Mouse (Mus musculus): ENCODE data around the gene Scamp3.

Scamp3 gene

DNA sequence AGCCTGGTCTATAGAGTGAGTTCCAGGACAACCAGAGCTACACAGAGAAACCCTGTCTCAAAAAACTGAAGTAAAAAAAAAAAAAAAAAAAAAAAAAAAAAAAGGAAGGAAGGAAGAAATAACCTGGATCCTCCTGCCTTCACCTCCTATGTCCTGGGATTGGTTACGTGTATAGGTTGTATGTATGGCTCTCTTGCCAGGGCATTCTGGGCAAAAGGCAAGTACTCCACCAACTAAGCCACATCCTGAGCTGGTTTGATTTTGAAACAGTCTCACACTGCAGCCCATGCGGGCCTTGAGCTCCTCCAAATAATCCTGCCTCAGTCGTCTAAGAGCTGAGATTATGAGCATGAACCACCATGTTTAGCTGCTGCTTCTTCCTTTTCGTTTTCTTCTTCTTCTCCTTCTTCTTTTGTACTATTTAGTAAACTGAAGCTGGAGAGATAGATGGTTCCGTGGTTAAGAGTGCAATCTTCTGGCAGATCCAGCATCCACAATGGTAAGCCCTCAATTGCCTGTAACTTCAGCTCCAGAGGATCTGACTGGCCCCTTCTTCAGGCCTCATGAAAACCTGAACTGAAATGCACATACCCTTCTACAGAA lies 13.5 kb upstream of the Scamp3 start:
- DNase-seq = no peak

DNA sequence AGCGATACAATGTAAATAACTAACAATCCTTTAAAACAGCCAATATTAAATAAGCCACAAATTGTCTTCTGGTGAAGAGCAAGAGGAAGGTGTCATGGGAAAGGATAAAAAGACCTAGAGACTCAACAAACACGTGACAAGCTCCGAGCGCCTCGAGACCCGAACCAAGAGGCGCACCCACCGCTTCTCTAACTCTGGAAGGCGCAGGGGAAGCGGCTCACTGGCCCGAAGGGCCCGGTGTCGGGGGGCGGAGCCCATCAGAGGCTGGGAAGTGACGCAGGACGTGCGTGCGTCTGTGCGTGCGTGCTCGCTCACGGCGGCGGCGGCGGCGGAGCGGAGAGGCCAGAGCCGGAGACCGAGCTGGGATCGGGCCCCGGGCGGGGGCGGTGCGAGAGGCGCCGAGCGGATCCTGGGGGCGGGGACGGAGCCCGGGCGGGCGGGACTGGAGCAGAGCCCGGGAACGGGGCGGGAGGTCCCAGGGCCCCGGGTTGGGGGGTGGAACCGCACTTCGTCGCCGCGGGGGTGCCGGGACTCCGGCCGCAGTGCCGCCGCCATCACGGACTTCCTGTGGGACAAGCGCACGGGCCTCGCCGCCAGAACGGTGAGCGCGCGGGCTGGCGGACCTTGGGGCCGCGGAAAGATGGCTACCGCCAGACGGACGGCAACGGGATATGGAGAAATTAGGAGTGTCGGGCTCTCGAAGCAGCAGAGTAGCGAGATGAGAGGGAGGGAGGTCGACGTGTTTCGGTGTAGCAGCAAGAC lies 12.6 kb upstream of the Scamp3 start, which contains the start of gene Clk2:
Clk2 (plus strand) TSS at position 290 of the 762 bp plus-strand sequence.
- peak; percentile 95 to 97 for DNase-seq

DNA sequence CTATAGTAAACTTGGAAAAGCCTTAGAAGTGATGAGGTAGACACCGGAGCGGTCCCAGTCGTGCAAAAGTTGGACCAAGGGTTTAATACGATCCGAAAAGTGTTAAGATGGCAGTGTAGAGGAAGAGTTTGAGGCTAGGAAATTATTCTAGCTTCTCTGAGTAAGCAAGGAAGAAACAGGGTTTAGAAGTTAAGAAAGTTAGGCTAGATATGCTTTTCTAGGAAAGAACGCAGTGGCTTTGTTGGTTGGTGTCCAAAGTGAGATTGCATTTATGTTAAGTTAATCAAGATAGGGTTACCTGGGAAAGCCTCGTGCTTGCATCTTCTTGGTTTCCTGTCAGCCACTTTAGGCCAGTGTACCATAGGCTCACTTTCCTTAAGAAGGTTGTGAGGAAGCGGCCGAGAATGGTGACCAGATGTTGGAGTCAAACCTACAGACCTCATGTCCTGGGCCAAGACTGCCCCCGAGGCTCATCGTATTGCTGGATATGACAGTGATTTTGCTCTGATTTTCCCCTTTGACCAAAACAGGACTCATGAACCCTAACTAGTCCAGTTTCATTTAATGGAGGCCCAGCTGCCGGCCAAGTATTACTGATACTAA lies 11.9 kb upstream of the Scamp3 start:
- DNase-seq = no peak

DNA sequence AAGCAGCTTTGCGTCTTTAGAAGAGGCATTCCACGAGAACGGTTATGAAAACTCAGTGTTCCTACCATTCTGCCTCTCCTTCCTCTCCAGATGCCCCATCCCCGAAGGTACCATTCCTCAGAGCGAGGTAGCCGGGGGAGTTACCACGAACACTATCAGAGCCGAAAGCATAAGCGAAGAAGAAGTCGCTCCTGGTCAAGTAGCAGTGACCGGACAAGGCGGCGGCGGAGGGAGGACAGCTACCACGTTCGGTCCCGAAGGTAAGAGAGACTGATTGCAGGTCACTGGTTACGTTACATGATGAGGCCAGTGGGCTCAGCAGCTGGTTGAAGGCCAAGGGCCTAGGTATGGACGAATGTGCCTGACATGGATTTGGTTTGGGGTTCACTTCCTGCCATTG lies 10.3 kb upstream of the Scamp3 start:
- no peak for DNase-seq

DNA sequence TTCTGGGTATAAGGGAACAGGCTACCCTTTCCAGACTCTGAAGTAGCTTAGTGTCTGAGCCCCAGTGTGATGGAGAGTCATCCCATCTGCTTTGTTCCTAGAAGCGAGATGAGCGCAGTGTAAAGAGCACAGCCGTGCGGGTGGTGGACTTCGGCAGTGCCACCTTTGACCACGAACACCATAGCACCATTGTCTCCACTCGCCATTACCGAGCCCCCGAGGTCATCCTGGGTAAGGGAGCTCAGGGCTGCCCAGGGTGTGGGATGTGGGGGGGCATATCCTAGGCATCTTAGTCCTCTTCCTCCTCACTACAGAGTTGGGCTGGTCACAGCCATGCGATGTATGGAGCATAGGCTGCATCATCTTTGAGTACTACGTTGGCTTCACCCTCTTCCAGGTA lies 2.4 kb upstream of the Scamp3 start:
- DNase-seq = no peak

DNA sequence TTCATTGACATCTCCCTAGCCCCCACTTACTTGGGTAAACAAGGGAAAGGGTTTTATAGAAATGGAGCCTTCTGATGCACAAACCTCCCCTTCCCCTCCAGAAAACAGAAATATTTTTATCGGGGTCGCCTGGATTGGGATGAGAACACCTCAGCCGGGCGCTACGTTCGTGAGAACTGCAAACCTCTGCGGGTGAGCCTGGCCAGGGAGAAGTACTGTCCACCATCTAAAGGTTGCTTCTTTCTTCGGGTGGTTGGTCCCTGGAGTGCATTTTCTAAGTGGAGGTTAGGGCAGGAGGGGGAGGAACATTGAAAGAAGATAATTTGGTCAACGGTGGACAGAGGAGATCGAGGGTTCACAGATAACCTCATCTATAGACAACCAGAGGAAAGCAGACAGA lies 1.7 kb upstream of the Scamp3 start:
- DNase-seq = no peak

DNA sequence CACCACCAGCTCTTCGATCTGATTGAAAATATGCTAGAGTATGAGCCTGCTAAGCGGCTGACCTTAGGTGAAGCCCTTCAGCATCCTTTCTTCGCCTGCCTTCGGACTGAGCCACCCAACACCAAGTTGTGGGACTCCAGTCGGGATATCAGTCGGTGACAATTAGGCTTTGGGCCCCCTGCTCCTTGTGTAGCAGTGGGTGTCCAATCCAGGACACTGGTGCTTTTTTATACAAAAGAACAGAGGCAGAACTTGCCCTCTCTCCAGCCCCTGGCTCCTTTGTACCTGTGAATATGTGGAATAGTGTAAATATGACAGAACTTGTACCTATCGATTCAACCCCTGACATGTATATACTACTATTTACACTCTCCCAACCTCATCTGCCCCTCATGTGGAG lies 852 bp upstream of the Scamp3 start:
- no peak for DNase-seq

DNA sequence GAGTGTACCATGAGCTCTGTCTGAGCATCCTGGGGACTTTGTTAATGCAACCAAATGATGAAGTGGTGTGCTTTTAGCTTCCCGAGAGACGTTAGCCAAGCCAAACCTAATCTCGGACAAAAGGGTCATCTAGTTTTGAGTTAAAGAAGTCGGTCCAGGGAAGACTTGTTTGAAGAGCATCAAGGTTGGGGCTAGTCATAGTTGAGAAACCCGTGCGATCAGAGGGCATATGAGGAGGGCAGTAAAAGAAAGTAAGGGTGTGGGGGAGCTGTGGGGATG lies 773 bp downstream of the Scamp3 start:
- DNase-seq = no peak

DNA sequence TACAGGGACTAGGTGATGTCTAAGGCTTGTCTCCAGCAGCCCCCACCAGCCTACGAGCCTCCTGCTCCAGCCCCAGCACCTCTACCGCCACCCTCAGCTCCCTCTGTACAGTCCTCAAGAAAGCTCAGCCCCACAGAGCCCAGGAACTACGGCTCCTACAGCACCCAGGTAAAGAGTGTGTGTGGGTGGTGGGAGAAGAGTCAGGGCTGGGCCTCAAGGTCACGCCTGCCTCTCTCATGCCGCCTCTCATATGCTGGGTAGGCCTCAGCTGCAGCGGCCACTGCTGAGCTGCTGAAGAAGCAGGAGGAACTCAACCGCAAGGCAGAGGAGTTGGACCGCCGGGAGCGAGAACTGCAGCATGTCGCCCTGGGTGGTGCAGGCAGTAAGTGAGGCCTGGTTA lies 1.8 kb downstream of the Scamp3 start:
- no peak for DNase-seq

DNA sequence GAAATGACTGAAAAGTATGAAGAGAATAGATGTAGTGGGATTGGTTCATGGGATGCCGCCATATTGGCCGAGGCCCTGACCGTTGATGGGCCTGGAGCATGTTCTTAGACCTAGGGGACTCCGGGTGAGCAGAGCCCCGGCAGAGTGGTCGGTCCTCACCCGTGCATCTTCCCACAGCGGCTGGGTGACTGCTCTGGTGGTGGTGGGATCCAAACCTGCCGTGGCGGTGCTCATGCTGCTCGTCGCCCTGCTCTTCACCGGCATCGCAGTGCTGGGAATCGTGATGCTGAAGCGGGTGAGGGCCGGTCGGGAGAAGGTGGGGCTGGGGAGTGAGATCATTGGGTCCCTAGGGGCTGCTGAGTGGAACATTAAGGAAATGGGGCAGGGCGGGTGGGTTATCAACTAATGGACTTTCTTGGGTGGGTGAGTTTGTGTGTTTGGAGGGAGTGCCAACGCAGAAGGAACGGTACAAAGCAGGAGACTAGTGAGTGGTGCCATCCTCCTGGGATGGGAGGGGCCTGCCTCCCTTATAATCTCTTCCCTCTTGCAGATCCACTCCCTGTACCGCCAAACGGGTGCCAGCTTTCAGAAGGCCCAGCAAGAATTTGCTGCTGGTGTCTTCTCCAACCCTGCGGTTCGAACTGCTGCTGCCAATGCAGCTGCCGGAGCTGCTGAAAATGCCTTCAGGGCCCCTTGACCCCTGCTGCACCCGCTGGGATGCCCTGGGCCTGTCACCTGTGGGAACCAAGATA lies 4.7 kb downstream of the Scamp3 start:
- peak in 1 of 2 experiments; percentile 27 for DNase-seq

DNA sequence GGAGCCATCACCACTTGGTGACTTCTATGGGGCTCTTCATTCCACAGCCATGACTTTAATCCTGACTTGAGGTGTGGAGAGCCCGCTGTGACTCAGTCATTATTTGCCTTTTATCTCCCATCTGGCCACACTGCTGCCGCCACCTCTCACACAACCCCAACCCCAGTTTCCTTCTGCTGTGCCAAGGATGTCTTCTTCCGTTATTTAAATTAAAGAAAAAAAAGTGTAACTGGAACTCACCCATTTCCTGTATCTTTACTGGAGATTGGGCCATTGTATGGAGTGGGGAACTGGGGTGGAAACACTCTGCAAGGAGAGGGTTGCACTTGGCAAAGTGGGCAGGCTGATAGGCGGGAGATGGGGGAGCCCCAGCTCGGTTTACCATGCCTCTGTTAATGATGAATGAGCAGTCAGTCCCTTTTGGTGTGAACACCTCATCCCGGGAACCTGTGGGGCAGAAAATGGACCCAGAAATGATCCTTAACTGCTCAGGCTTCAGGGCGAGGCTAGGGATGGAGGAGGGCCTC lies 5.3 kb downstream of the Scamp3 start:
- no peak for DNase-seq

DNA sequence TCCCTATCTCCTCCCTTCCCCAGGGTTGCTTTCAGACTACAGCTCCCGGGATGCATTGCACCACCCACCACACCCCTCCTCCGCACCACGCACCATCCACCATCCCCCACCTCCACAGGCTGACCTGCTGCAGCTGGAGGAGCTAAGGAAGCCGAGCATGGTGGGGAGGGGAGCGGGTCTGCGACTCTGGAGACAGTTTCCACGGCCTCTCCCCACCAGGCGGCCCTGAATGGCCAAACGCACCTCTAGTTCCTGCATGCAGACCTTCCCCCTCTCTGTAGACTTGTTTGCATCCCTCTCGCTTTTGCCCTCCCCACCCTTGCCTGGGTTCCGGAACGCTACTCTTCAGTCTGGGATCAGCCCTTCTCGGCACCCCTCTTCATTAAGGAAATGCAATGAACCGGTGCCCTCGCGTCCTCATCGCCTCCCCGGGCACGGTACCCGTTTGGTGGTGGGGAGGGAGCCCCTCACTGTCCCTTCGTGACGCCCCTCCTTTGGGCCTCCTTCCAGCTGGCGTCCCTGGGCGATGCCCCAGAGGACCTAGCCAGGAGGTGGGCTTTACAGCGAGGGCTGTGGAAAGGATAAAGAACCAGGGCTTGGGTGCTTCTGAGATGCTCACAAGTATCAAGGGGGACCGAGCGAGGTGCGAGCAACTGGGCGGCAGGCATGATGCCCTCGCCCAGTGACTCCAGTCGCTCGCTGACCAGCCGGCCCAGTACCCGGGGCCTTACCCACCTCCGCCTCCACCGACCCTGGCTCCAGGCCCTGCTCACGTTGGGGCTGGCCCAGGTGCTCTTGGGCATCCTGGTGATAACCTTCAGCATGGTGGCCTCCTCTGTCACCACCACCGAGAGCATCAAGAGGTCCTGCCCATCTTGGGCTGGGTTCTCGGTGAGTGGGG lies 6.0 kb downstream of the Scamp3 start, which contains the start of gene Fam189b:
Fam189b (plus strand) TSS at position 86 of the 901 bp plus-strand sequence.
- DNase-seq = peak; percentile 93 to 96

DNA sequence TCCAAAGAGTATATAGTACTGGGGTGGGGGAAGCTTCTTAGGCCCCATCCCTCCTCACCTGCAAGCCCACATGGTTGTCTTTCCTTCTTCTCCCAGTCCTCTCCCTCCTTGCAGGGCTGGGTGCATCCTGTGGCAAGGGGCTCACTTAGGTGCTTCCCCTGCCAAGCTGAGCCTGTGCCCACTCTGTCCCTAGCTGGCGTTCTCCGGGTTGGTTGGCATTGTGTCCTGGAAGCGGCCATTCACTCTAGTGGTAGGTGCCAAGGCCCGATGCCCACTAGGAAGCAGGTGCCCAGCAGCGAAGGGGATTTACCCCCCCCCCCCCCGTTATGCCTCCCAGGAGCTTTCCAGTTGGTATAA lies 6.7 kb downstream of the Scamp3 start:
- peak; percentile 82 for DNase-seq

DNA sequence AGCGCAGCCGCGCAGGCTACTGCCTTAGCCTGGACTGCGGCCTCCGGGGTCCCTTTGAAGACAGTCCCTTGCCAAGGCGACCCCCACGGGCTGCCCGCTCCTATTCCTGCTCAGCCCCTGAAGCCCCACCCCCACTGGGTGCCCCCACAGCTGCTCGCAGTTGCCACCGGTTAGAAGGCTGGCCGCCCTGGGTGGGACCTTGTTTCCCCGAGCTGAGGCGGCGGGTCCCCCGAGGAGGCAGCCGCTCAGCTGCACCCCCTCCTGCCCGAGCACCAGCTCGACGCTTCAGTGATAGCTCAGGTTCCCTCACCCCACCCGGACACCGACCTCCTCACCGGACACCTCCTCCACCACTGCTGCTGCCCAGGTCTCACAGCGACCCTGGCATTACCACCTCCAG lies 9.9 kb downstream of the Scamp3 start:
- DNase-seq = no peak

DNA sequence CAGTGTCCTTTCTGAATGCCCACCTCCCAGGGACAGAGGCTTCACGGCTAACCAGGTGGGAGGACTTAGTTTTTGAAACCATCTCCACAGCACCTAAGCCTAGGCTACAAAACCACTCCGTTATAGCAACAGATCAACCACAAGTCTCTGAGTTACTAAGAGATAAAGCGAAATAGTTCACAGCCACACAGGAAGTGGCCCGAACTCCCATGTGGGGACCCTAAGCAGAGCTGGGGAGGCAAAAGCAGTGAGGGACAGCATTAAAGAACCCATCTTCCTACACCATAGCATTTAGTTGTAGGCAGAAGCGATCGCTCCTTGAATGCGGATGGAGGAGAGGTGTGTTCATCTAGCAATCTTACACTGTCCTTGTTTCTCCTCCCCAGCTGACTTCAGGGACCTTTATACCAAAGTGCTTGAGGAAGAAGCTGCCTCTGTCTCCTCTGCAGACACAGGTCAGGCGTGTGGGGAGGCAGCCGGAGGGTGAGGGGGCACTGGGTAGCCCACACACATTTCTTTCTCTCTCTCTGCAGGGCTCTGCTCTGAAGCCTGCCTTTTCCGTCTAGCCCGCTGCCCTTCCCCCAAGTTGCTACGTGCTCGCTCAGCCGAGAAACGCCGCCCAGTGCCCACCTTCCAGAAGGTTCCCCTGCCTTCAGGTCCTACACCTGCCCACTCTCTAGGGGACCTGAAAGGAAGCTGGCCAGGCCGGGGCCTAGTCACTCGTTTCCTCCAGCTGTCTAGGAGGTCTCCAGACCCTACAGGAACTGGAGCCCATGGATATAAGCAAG lies 10.6 kb downstream of the Scamp3 start:
- no peak for DNase-seq

DNA sequence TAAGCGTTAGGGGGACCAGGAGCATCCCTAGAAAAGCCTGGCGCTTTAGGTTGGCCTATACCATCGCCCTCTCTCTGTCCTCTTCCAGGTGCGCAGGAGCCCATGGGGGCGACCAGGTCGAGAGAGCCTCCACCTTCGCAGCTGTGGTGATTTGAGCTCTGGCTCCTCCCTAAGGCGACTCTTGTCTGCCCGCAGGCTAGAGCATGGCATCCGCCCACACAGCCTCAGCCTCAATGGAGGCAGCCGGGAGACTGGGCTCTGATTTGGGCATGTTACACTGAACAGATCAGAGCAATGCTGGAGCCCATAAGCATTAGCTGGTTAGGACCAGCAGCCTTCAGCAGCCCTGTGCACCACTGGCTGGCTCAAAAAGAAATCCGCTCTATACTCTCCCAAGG lies 11.2 kb downstream of the Scamp3 start:
- no peak for DNase-seq

DNA sequence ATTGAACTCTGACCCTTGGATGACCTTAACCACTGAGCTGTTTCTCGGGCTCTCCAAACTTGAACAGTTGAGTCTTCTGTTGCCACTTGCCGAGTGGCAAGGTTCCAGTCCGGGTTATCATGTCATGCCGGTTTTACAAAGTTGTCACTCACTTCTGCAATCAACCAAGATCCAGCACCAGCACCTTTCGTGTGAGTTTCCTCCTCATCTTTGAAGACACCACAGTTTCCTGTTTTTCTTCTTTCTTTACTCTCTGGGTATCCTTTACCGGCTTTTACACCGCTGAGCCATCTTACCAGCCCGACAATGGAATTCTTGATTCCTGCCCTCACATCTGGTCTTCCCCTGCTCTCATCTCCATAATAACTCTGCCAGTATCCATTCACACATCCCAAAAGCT lies 13.2 kb downstream of the Scamp3 start:
- DNase-seq = no peak

DNA sequence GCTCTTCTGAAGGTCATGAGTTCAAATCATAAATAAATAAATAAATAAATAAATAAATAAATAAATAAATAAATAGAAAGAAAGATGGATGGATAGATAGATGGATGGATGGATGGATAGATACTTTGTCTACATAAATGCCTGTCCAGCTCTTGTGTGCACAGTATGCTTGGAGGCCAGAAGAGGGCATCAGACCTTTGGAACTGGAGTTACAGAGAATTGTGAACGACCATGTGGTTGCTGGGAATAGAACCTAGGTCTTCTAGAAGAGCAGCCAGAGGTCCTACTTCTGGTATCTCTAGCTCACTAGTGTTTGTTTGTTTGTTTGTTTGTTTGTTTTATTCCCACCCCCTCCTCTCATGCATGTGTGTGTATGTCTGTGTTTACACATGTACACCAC lies 16.1 kb downstream of the Scamp3 start:
- no peak for DNase-seq

DNA sequence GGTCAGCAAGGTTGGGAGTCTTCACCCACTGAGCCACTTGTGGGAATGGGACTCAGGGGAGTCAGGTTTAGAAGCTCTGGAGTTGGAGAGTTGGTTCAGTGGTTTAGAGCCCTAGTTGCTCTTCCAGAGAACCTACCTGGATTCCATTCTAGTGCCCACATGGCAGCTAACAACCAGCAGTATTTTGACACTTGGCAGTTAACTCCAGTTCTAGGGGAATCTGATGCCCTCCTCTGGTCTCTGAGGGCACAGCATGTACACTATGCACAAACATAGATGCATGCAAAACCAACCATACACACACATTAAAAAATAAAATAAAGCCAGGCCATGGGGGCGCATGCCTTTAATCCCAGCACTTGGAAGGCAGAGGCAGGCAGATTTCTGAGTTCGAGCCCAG lies 16.6 kb downstream of the Scamp3 start:
- DNase-seq = peak in 1 of 2 experiments; percentile 30

DNA sequence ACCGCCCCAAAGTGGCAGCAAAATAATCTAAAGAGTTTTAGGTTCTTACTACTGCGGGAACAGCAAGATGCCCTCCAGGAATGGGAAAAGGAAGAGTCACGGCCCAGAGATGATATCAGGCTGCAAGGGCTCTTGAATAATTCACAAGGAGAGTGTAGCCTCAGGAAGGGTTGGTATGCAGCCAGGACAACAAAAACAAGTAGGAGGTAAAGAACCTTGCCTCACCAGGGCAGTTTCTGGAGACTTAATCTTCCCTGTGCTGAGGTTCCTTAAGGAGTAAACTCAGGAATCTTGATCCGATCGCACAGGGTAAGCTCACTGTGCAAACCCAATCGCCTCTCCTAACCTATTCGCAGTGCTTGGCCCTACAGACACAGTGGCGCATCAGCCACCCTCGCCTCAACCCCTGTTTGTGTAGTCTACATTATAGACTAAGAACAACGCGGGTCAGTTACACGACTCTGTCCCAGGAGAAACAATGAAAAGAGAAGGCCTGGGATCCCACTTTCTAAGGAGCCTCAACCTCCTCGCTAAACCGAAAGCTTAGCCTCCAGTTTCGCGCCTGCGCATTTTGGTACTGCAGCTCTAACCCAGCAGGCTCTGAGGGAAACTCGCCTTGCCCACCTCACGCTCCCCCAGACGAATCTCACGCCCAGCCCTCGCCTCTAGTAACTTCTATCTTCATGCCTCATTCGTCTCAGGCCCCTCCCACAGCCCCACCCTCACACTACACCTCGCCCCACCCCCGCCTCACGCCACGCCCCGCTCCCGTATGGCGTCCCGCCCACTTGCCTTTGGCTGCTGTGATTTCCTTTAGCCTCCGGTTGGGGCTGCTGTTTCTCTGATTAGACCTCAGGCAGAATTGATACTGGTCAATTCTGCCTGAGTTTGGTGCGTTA lies 19.0 kb downstream of the Scamp3 start:
- DNase-seq = peak; percentile 95 to 96
